Mouse (Mus musculus) megakaryocyte progenitor cell, adult 5-6 weeks (primary cell): ENCODE data around the gene Nxnl1. TPM values are rescaled to one million over a fixed set of nuclear protein-coding genes. Genes with fewer than 3 reads are reported as not detected.

Experiments
- ATAC-seq: replicated peaks from 2 replicates; pipeline ENCODE4 v1.8.0; 2016; ENCODE audit warnings: mild to moderate bottlenecking, moderate TSS enrichment, inconsistent platforms; ENCODE audit not compliant: poor library complexity
- total RNA-seq, 2 experiments: library from RNA; stranded (forward) in 1 of 2; stranded (reverse) in 1 of 2; fragments of 157-497, 149-512 nt in 1 of 2; fragments of 200-1000 nt in 1 of 2; gene quantifications; 2 replicates each; pipeline versions ENCODE4 v1.2.3 to v1.2.4; 2015 to 2017

Nxnl1 gene
- total RNA-seq, 2 experiments from 2014 or later, result not detected

DNA sequence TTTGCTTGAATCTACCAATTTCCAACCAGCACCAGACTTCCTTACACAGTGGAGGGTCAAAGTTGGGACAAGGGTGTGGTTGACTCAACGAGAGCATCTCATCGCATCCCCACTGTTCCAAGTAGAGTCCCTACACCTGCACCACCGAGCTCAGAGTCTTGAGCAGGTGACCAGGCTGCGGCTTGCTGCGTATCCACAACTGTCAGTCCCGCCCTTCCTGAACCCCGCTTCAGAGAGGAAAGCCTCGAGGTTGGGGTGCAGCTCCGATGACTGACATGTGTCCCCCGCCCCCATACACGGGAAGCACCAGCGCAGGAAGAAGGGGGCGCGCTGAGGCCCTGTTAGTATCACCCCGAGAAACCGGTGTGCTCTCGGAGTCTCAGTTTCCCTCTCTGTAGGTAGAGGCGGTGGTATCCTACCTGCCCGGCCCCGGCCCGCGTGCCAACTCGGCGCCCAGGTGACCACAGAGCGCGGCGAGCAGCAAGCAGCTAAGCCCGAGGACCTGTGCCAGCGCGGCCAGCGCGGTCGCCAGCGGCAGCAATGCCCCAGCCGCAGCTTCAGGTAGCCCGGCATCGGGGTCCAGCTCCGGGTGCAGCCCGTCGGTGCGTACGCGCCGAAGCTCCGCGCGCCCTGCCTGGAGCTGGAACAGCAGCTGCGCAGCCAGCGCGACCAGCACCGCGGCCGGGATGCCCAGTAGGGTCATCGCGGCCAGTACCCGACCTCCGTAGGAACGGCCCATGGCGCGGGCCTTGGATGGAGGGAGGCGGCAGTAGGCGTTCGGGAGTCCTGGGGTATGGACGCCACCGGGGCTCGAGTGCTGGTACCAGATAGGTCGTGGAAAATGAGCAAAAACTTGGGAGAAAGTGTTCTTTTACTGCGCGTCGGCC lies 8.1 kb downstream of the Nxnl1 start, which contains the start of gene Tmem221:
Gene Tmem221 (minus strand): TSS at position 801 of the 887 bp plus-strand sequence.
- no peak for ATAC-seq

DNA sequence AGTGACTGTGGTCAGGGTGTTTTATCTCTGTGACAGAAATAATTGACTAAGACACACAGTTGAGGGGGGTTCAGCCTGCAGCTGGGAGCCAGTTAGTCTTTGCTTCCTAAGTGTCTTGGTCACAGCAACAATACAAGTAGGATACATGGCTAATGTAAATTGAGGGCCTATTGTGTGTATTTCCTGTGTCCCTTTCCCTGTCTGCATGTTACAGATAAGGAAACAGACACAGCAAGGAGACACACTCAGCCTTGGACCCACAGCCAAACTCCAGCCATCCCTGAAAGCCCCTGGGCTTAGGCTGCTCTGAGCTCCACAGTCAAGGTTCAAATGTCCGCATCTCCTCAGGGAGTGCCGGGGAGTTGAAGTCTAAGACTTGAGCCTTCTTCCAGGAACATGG lies 11.8 kb downstream of the Nxnl1 start:
- no peak for ATAC-seq

DNA sequence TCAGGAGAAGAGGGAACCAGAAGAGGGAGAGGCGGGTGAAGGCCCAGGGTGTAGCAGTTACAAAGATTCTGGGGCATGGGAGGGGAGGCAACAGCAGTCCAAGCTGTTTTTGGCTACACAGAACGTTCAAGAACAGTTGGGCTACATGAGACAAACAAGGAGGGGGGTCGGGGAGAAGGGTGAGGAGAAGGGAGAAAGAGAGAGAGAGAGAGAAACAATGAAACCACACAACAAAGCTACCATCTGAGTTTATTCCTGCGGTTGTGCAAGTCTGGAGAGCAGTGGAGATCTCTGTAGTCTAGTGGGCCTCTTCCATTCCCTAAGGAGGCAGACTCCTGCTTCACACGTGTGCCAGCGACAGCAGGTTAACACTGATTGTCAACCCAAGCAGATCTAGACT lies 12.4 kb downstream of the Nxnl1 start:
- no peak for ATAC-seq

DNA sequence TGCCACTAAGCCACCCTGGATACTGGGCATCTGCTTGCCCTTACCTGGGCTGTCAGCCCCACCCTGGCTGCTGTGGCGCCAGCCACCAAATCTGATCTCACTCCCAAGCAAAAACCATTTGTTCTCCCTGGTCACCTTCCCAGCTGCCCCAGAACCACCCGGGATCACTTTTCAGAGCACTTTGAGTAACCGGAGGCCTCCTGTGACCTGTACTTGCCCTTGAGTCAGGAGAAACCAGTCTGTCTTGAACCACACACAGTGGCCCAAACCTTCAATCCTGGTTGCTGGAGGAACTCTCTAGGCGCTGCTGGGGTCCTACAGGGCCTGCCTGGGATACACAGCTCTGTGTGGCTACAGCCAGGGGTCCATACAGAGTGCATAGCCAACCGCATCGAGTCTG lies 13.6 kb downstream of the Nxnl1 start:
- no peak for ATAC-seq

DNA sequence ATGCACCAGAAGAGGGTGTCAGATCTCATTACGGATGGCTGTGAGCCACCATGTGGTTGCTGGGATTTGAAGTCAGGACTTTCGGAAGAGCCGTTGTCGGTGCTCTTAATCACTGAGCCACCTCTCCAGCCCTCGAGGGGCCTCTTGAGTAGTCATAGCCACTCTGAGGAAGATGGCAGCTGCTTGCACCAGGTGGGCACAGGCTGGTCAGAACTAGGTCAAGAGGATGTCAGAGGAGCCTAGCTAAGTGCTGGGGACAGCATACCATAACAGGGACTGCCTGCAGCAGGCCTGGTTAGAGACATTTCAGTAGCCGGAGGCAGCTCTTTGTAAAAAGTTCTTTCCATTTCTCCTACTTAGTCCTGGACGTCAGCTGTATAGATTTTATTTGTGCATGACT lies 15.6 kb downstream of the Nxnl1 start:
- no peak for ATAC-seq

DNA sequence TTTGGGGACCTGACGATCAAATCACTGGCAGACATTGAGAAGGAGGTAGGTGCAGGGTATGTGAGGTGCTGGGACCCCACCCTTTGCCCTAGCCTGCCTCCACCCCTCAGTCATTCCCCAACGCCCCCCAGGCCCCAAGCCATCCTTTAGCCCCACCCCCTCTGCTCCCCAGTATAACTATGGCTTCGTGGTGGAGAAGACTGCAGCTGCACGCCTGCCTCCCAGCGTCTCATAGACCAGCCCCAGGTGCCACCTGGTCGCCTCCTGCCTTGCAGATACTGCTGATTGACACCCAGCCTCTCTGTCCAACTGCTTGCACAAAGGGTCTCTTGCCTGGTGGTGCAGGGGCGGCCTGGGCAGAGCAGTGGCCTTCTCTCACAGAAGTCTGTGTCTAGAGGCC lies 18.8 kb downstream of the Nxnl1 start:
- ATAC-seq, result no peak

DNA sequence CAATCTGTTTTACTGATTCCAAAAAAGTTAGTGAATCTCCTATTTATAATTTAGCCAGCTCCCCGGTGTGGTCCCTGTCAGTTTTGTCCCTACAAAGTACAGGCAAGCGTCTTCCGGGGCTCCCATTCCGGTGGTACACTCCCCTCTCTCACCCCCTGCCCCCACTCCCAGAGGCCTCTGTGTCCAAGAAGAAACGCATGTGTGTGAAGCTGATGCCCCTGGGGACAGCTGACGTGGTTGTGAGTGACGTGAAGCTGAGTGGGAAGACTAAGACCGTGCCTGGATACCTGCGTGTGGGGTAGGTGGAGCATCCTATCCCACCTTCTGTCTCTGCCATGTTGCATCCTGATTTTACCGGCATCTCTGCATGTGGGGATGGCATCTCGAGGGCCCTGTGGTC lies 21.3 kb downstream of the Nxnl1 start:
- ATAC-seq, result no peak

DNA sequence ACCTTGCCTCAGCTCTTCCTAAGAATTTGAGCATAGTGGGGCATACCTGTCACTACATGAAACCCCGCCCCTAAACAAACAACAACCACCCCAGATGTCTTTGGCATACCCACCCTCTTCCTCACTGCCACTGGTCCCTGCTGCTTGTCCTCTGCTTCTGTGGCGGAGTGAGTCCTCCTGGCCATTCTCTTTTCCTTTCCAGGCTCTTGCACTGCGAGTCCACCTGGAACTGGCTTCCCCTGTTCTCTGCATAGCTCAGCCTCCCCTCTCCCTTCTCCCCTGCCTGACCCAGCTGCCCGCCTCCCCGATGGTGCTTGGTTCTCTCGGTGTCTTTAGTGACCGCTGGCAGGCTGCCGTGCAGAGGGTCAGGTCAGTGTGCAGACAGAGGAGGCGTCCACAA lies 22.6 kb downstream of the Nxnl1 start:
- ATAC-seq, result no peak

DNA sequence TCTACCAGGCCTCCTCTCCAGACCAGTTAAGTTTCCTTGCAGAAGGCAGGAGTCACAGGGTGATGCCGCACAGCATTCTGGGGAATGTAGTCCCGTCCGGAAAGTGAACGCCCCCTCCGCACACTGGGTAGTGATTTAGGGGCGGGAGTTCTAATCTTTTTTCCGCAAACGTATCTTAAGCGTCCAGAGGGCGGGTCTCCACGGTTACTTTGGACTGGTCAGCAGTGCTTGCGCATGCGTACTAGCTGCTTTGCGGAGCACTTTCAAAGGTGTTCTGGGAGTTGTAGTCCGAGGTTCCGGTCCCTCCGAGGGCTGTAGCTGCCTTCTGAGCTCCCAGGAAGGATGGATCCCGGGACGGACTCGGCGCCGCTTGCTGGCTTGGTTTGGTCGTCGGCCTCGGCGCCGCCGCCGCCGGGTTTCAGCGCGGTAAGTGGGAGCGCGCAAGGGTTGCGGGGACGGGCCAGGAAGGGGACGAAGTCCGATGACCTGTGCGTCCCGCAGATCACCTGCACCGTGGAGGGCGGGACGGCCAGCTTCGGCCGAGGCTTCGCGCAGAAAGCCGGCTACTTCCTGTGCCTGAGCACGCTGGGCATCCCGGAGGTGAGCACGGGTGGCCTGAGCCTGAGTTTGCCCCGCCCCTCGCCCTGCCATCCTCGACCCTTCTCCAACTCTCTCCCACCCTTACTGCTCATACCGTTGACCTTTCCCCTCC lies 23.6 kb downstream of the Nxnl1 start, which contains the start of gene Mvb12a:
Gene Mvb12a (plus strand): TSS at position 291 of the 712 bp plus-strand sequence.
- ATAC-seq, result peak; percentile 97

DNA sequence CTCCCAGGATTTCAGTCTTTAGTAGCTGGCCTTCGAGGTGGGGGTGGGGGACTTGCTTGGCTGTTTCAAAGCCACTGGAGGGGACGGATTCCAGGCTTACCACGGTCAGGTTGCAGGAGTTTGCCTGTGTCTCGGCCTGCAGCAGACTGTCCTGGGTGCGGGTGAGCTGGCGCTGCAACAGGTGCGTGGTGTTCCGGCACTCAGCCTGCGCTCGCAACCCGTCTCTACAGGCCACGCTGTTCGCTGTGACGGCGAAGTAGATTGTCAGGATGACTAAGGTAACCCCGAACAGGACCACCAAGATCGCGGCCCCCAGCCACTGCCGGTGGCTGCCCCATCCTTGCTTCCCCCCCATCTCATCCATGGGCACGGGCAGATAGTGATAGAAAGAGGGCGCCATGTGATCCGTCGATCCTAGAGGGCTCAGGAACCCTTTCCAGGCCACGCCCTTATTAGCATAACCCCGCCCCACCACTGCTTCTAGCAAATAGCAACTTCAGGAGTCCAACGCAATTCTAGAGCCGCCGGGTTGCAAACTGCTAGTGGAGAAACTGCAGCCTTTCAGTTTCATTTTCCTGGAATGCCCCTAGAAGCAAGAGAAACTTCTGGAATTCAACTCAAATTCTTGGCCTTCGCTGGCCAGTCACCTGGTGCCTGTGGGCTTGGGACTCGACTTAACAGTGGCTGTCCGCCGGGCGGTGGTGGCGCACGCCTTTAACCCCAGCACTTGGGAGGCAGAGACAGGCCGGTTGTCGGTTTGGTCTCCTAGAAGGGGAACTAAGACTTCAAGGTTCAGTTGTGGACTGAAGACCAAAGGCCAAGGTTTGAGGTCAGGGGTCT lies 29.2 kb downstream of the Nxnl1 start, which contains the start of gene Bst2:
Gene Bst2 (minus strand): TSS at position 429 of the 840 bp plus-strand sequence.
- ATAC-seq, result peak; percentile 95

DNA sequence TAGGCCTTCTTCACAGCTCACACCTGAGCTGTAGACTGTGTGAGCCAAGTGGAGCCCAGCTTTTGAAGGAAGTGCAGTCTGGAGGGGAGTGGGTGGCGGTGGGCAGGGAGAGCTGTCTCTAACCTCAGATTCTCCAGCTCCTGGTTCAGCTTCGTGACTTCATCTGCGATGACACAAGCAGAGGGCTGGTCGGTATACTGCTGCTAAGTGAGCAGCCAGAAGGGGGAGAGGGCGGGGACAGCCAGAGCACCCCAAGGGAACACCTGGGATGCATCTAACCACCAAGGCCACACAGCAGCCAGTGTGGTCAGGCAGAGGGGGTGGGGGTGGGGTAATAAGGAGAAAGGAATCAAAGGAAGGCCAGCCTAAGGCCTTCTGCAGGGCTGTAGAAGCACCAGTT lies 30.7 kb downstream of the Nxnl1 start:
- peak; percentile 51 for ATAC-seq

DNA sequence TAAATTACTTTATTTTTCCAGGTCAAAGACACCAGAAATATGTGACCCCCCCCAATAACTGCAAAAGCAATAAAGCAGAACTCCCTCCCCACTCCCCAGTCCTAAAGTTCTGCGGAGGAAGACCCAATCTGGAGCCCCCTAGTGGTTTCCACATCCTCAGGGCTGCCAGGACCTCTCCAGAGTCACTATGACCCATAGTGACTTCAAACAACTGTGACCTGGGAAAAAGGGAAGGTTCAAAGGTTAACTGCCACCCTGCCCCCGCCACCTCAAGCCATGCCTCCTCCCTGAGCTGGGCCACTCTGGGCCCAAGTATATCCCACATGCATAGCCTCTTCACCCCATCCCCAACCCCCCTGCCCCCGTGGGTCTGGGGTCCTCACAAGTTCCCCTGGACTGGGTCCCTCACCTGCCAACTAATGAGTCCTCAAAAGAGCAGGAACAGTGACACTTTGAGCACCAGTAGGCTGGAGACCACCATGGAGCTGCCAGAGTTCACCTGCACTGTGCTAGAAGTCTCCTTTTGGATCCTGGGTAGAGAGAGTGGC lies 32.1 kb downstream of the Nxnl1 start:
- no peak for ATAC-seq

DNA sequence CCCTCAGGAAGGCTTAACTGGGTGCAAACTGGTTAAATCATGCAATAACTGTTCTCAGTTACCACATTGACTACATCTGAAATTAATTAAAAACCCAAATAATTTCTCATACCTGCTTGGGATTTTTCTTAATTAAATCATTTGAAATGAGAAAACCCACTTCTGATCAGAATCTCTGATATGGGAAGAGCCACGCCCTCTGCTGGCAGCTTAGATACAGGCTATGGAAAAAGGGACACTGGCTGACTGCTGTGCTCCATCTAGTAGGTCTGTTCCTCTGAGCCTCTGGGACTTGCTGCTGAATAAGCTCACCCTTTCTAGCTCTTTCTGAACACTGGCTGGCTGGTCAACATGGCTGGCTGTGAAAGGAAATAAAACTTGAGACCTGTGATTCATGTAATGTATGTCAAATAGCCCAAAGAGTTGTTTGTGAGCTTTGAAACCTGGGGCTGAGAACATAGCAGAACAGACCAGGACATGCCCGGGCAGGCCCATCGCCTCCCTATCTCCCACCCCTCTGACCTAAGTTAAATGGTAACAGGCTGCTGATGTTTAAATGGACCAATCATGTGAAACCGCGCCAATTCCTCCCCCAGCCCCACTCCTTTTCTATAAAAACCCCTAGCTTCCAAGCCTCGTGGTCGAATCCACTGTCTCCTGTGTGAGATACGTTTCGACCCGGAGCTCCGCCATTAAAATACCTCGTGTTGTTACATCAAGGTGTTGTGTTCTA lies 35.5 kb downstream of the Nxnl1 start:
- peak; percentile 42; the same call in 1 of the 2 replicates for ATAC-seq

DNA sequence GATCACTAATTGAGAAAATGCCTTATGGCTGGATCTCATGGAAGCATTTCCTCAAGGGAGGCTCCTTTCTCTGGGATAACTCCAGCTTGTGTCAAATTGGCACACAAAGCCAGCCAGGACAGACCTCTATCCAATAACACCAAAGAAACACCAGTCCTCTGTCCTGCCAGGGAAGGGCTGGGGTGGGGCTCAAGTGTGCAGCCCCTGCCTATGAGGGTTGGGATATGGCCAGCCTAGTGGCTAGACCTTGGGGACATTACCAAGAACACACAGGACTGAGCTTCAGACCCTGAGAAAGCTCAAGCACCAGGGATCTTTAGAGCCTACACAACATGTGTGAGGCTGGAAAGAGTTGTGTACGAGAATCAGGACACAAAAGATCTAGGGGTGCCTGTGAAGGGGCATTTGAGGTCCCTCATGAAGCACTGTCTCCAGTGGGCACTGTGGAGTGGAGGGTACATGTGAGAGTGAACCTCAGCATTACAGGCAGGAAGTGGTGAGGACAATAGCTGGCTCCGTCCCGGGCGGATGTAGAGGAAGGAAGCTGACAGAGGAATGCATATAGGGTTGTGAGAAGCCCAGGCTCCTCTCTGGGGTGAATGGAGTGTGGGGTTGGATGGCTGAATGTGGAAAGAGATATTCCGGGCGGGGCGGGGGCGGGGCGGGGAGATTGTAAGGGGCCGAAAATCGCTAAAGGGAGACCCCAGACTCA lies 37.9 kb downstream of the Nxnl1 start:
- ATAC-seq, result peak; percentile 90

DNA sequence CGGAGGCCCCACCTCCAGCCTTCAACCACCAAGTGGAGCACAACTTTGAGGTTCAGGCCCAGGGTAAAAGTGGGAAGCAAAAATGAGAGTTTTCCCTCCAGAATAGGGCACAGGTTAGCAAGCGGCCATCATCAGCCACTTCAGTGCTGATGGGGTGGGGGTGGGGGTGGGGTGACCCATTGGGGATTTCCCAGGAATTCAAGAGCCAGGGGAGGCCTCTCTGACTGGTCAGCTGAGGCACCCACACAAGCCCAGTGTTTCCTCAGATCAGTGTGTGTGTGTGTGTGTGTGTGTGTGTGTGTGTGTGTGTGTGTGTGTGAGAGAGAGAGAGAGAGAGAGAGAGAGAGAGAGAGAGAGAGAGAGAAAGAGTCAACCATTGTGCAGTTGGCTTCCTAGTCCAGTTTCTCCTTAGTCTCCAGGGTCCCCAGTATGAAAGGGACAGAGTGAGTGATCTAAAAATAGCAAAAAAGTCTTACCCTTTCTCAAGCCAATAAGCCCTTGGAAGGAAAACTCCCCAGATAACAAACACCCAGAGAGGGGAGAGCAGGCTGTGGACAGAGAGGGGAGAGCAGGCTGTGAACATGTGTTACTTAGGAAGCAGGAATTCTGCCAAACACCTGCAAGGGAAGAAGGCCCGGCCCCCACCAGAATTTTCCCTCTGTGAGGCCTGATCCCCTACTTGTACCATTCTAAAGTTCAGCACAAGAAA lies 39.1 kb downstream of the Nxnl1 start:
- ATAC-seq, result no peak

DNA sequence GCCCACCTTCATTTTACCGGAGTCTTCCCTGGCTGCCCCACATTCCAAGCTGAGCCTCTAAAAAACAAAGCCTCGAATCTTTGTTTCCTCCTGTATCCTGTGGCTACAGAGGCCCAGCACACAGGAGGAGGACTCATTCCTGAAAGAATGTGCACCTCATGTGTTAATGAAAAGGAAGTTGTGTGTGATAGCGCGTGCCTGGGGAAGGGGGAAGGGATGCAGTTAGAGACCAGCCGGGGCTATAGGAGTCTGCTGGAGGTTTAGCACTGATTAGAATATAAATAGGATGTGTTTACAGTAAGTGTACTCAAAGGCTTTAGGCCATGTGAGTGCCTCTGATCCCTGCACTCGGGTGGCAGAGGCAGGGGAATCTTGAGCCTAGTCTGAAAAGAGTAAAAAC lies 40.1 kb downstream of the Nxnl1 start:
- no peak for ATAC-seq

DNA sequence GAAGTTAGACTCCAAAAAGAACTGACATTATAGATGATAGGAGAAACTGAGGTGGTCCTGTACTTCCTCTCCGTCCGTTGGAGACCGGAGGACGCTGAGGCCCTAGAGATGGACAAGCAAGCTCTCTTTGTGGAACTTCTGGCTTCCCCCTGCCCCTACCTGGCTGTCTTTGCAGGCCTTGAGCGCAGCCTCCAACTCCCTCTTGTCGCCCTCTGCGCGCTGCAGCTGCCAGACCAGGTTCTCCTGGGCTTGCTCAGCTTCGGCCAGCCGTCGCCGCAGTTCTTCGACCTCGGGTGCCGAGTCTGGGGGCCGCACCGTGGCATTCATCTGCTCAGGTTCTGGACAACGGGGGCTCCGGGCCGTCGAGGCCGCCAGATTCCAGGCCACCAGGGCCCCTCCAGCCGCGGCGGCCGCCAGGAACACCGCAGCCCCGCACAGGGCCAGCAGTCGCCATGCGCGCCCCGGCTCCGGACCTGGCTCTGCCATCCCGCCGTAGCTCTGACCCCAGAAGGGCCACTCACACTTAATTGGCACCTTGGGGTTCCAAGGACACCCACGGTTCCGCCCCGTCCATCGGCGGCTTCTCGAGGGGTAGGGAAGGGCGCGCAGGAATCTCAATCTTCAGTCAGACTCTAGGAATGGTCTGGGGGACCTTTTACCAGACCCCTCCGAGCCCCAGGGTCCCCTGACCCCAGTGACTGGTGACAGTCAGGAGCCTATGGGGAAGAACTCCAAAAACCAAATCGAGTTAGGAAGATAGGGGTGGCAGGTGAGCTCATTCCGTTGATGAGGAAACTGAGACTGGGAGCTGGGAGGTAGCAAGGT lies 41.0 kb downstream of the Nxnl1 start, which contains the start of gene Ccdc194:
Gene Ccdc194 (minus strand): TSS at position 486 of the 825 bp plus-strand sequence.
- ATAC-seq, result no peak

DNA sequence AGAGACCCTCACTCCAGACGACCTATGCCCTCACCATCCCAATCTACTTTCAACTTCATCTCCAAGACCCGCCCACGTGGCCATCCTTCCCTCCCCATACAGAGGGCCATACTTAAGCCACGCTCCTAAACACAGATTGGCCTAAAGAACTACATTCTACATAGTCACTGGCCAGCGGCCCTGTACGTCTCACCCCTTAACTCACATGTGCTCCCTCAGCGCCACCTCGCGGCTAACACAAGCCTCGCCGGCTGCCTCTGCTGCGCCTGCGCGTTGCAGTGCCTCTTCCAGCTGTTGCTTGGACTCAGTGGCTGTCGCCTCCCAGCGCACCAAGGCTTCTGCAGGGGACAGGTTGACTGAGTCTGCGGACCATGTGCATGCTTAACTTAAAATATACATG lies 44.8 kb downstream of the Nxnl1 start:
- ATAC-seq, result peak; percentile 97
